8 mouse cellular contexts compared by ENCODE assay signal in genomic region chr14:120276343-120277080, GRCm38 (mm10). TPM values are rescaled to one million over a fixed set of nuclear protein-coding genes. Genes with fewer than 3 reads are reported as not detected.
DNase-seq lines count a peak whose midpoint lies in the region; ATAC-seq and TF ChIP-seq lines count a peak whose summit lies in the region.

No protein-coding gene starts in this region.

- WGBS in liver, adult 2 months = 3% methylated on average over 10 of the region's 10 CpGs
- 17% methylated on average over 10 of the region's 10 CpGs for WGBS in hindbrain, embryonic 13.5 days

- peaks cover 15% of the 10 kb centered on the region for H3K4me1 ChIP-seq in liver, adult 2 months (ENCODE audit: control insufficient read depth, insufficient read depth, low read length)
- peaks cover 25% of the 10 kb centered on the region for H3K4me1 ChIP-seq in brown adipose tissue, adult 24 weeks (ENCODE audit: control insufficient read depth, insufficient read depth, insufficient read length, low read length)
- peaks cover 50% of the 10 kb centered on the region for H3K4me1 ChIP-seq in hindbrain, embryonic 13.5 days (replicated peaks)
- H3K4me1 ChIP-seq in megakaryocyte, embryonic 14.5 days = peaks cover 51% of the 10 kb centered on the region

- no peaks in the 10 kb centered on the region for H3K27me3 ChIP-seq in liver, adult 2 months (ENCODE audit: control insufficient read depth, insufficient read depth, low read length)
- no peaks in the 10 kb centered on the region; the same call in 1 of the 2 replicates for H3K27me3 ChIP-seq in hindbrain, embryonic 13.5 days
- no peaks in the 10 kb centered on the region for H3K27me3 ChIP-seq in megakaryocyte, embryonic 14.5 days (replicated peaks)

- no peak for TF ChIP-seq POLR2A in liver, adult 2 months (IDR thresholded peaks at IDR 0.05; ENCODE audit: extremely low read depth, insufficient read depth, low read length)

- ATAC-seq in hindbrain, embryonic 13.5 days (ENCODE audit: low FRiP score) = no peak

- peaks cover 34% of the 10 kb centered on the region for H3K79me2 ChIP-seq in liver, adult 2 months (ENCODE audit: control insufficient read depth, insufficient read depth, low read length)

- peak overlapping the region; percentile 58 for H3K4me2 ChIP-seq in hindbrain, embryonic 13.5 days

- H3K27ac ChIP-seq in liver, adult 2 months (replicated peaks; ENCODE audit: insufficient read depth, low read depth, low read length) = peak overlapping the region; percentile 77
- H3K27ac ChIP-seq in brown adipose tissue, adult 24 weeks (replicated peaks; ENCODE audit: low read depth, low read length) = peak overlapping the region; percentile 98
- peak overlapping the region; percentile 78 for H3K27ac ChIP-seq in hindbrain, embryonic 13.5 days

- H3K4me3 ChIP-seq in liver, adult 2 months (ENCODE audit: insufficient read depth, low read depth, low read length) = peak overlapping the region; percentile 68
- peak overlapping the region; percentile 90 for H3K4me3 ChIP-seq in brown adipose tissue, adult 24 weeks (ENCODE audit: insufficient read depth, low read depth, low read length)
- H3K4me3 ChIP-seq in hindbrain, embryonic 13.5 days = peak overlapping the region; percentile 68
- H3K4me3 ChIP-seq in megakaryocyte, embryonic 14.5 days (replicated peaks) = peak overlapping the region; percentile 95

- TF ChIP-seq CTCF in liver, adult 2 months (IDR thresholded peaks at IDR 0.05; ENCODE audit: low read depth, low read length) = no peak

- no peaks in the 10 kb centered on the region for H3K9me3 ChIP-seq in hindbrain, embryonic 13.5 days
- H3K9me3 ChIP-seq in megakaryocyte, embryonic 14.5 days = no peaks in the 10 kb centered on the region

- DNase-seq in liver, adult 2 months (ENCODE audit: extremely low read depth, low read depth, low spot score) = peak; percentile 76
- no peak for DNase-seq in liver
- DNase-seq in adrenal gland, adult 18-20 months (ENCODE audit: low spot score in 2 of 2) = no peak
- DNase-seq in ovary, postnatal 10 days (ENCODE audit: low spot score) = no peak
- DNase-seq in ovary, adult 18-20 months (ENCODE audit: low spot score) = no peak

- H3K36me3 ChIP-seq in liver, adult 2 months (ENCODE audit: control insufficient read depth, insufficient read depth, low read length) = no peaks in the 10 kb centered on the region
- no peaks in the 10 kb centered on the region for H3K36me3 ChIP-seq in hindbrain, embryonic 13.5 days
- peaks cover 21% of the 10 kb centered on the region for H3K36me3 ChIP-seq in megakaryocyte, embryonic 14.5 days (replicated peaks; ENCODE audit: low read length)

- H3K9ac ChIP-seq in liver, adult 2 months (ENCODE audit: low read depth, low read length) = peak overlapping the region; percentile 76
- H3K9ac ChIP-seq in hindbrain, embryonic 13.5 days = peak overlapping the region; percentile 67

RNA-seq across cellular contexts. Expression of gene Mbnl2, which starts 1.0 kb away (rescaled TPM):
- 32.2 and 35.2 TPM in 2 replicates for total RNA-seq in liver, adult 2 months (2014; rRNA removed)
- polyA plus RNA-seq in liver, adult 2 months (2012; rRNA removed) = 16.4 and 17.5 TPM in 2 replicates
- polyA plus RNA-seq in brown adipose tissue, adult 24 weeks (2012; ENCODE audit: insufficient read depth, insufficient read length, missing spikeins) = 152 and 170 TPM in 2 replicates
- 23.9 and 24.7 TPM in 2 replicates for polyA plus RNA-seq in hindbrain, embryonic 13.5 days (2015; fragmentation: Nextera tagmentation; extraction: Ambion mirVana)
- polyA plus RNA-seq in megakaryocyte, embryonic 14.5 days (2012; ENCODE audit: insufficient read depth, low replicate concordance) = 43.0 and 66.7 TPM in 2 replicates
- total RNA-seq in adrenal gland, adult 18-20 months (2021) = 100 to 1,000 TPM; 181 to 201 TPM
